Mouse (Mus musculus) neural tube, embryonic 14.5 days (tissue): ENCODE measurements around the gene Ccnd3. TPM values are rescaled to one million over a fixed set of nuclear protein-coding genes. Genes with fewer than 3 reads are reported as not detected.
"Not testable (repeated sequence)": the region's sequence is repeated elsewhere in the genome, so short reads cannot be mapped to it uniquely, and the experiment has no call there.

Experiments used
- ATAC-seq: fragments of 200-750 bp; cut with Nextera tagmentation; 2 replicates; pipeline ENCODE4 v1.8.0; 2017; ENCODE audit warnings: low read depth, mild to moderate bottlenecking, moderate TSS enrichment, moderate library complexity
- H3K27ac ChIP-seq: fragments of 300-500 bp; sonication (generic); 2 replicates; pipeline ENCODE4 v1.5.1; 2014; ENCODE audit warnings: low read depth, mild to moderate bottlenecking, control low read depth, low read length, moderate library complexity, mixed read lengths
- H3K27me3 ChIP-seq: fragments of 300-500 bp; sonication (generic); 2 replicates; pipeline ENCODE4 v1.6.1; 2014; ENCODE audit warnings: low read length; ENCODE audit not compliant: control insufficient read depth, insufficient read depth
- H3K36me3 ChIP-seq: fragments of 300-500 bp; sonication (generic); 2 replicates; pipeline ENCODE4 v1.6.1; 2014; ENCODE audit warnings: low read length, mixed read lengths; ENCODE audit not compliant: control insufficient read depth, insufficient read depth
- H3K4me1 ChIP-seq: fragments of 300-500 bp; sonication (generic); 2 replicates; pipeline ENCODE4 v1.6.1; 2014; ENCODE audit warnings: low read length; ENCODE audit not compliant: control insufficient read depth, insufficient read depth
- H3K4me2 ChIP-seq: fragments of 300-500 bp; sonication (generic); 2 replicates; pipeline ENCODE4 v1.6.1; 2014; ENCODE audit warnings: mild to moderate bottlenecking, low read depth, low read length, control low read depth
- H3K4me3 ChIP-seq: fragments of 300-500 bp; sonication (generic); 2 replicates; pipeline ENCODE4 v1.5.1; 2014; ENCODE audit warnings: low read depth, low read length, control low read depth, mixed read lengths
- H3K9ac ChIP-seq: fragments of 300-500 bp; sonication (generic); replicated peaks from 2 replicates; pipeline ENCODE4 v1.6.1; 2014; ENCODE audit warnings: low read depth, mild to moderate bottlenecking, control low read depth, low read length, mixed read lengths
- H3K9me3 ChIP-seq: fragments of 300-500 bp; sonication (generic); 2 replicates; pipeline ENCODE4 v1.6.1; 2016; ENCODE audit warnings: low read length; ENCODE audit not compliant: control insufficient read depth
- WGBS: fragments of 180-500 bp; shearing (Covaris S2); extraction: QIAGEN DNeasy Blood & Tissue Kit; methylation state at CpG from one replicate; pipeline ENCODE4 v1.1.7; 2014; 5-methylcytosine and 5-hydroxymethylcytosine counted together
- polyA plus RNA-seq: library from polyadenylated mRNA; unstranded; fragments of >200 nt; fragmentation: Nextera tagmentation; extraction: Ambion mirVana; gene quantifications from 2 replicates; pipeline ENCODE4 v1.2.1, GENCODE M21; 2014

Gene Ccnd3
- polyA plus RNA-seq, 1 experiment from 2014 or later: 49.1 TPM

- Histone ChIP-seq H3K4me2 (no peak overlapping the region), H3K9ac (no peak overlapping the region), H3K27ac (no peak overlapping the region), H3K36me3 (peaks cover 26% of the 10 kb centered on the region; the same call in 1 of the 2 replicates), H3K9me3 (no peaks in the 10 kb centered on the region), H3K27me3 (no peaks in the 10 kb centered on the region), H3K4me1 (peaks cover 12% of the 10 kb centered on the region), H3K4me3 (no peak overlapping the region)
- 96% methylated on average over 8 of the region's 8 CpGs for WGBS
- no peak for ATAC-seq
Observed at GRCm38 (mm10) chr17:47616119-47616518, 111.3 kb downstream of the Ccnd3 start.

- Histone ChIP-seq H3K4me2 (no peak overlapping the region), H3K9me3 (no peaks in the 10 kb centered on the region), H3K9ac (no peak overlapping the region), H3K36me3 (peaks cover 26% of the 10 kb centered on the region; the same call in 1 of the 2 replicates), H3K4me1 (peaks cover 12% of the 10 kb centered on the region), H3K27ac (no peak overlapping the region), H3K4me3 (no peak overlapping the region), H3K27me3 (no peaks in the 10 kb centered on the region)
- no peak for ATAC-seq
- WGBS: 95% methylated on average over 4 of the region's 4 CpGs
Observed at GRCm38 (mm10) chr17:47616652-47617051, 111.8 kb downstream of the Ccnd3 start.

GRCm38 (mm10) chr17:47617605-47618307 lies 112.9 kb downstream of the Ccnd3 start:
- peaks cover 34% of the 10 kb centered on the region for H3K36me3 ChIP-seq
- ATAC-seq: no peak
- no peaks in the 10 kb centered on the region for H3K27me3 ChIP-seq
- 0 out of 2 replicates have a peak, but pooled peaks cover 4% of the 10 kb centered on the region for H3K4me1 ChIP-seq
- no peak overlapping the region for H3K9ac ChIP-seq
- WGBS: 93% methylated on average over 9 of the region's 9 CpGs
- no peaks in the 10 kb centered on the region for H3K9me3 ChIP-seq
- no peak overlapping the region for H3K4me2 ChIP-seq
- no peak overlapping the region for H3K27ac ChIP-seq
- H3K4me3 ChIP-seq: no peak overlapping the region

GRCm38 (mm10) chr17:47618556-47619311 lies 113.9 kb downstream of the Ccnd3 start:
- Histone ChIP-seq H3K4me3 (no peak overlapping the region), H3K36me3 (peaks cover 43% of the 10 kb centered on the region), H3K9me3 (no peaks in the 10 kb centered on the region), H3K9ac (no peak overlapping the region), H3K27ac (no peak overlapping the region), H3K27me3 (no peaks in the 10 kb centered on the region), H3K4me1 (no peaks in the 10 kb centered on the region), H3K4me2 (no peak overlapping the region)
- WGBS: 90% methylated on average over 13 of the region's 13 CpGs
- no peak for ATAC-seq

- Histone ChIP-seq H3K9ac (no peak overlapping the region), H3K4me1 (no peaks in the 10 kb centered on the region), H3K4me3 (no peak overlapping the region), H3K27ac (no peak overlapping the region), H3K36me3 (peaks cover 32% of the 10 kb centered on the region), H3K27me3 (no peaks in the 10 kb centered on the region), H3K4me2 (no peak overlapping the region), H3K9me3 (no peaks in the 10 kb centered on the region)
- WGBS: 96% methylated on average over 14 of the region's 14 CpGs
- ATAC-seq: no peak
Observed at GRCm38 (mm10) chr17:47622912-47623554, 118.2 kb downstream of the Ccnd3 start.

- H3K4me1 ChIP-seq, H3K4me2 ChIP-seq, H3K27me3 ChIP-seq, H3K4me3 ChIP-seq, H3K9ac ChIP-seq, H3K9me3 ChIP-seq, H3K27ac ChIP-seq, ATAC-seq: not testable (repeated sequence)
- H3K36me3 ChIP-seq: peaks cover 24% of the 10 kb centered on the region
- 95% methylated on average over 5 of the region's 5 CpGs for WGBS
Observed at GRCm38 (mm10) chr17:47624572-47624971, 119.7 kb downstream of the Ccnd3 start.

GRCm38 (mm10) chr17:47625088-47625487 lies 120.2 kb downstream of the Ccnd3 start:
- H3K9ac ChIP-seq: no peak overlapping the region
- H3K4me2 ChIP-seq: no peak overlapping the region
- 89% methylated on average over 2 of the region's 2 CpGs for WGBS
- no peak overlapping the region for H3K4me3 ChIP-seq
- no peak overlapping the region for H3K27ac ChIP-seq
- ATAC-seq: no peak
- H3K36me3 ChIP-seq: peaks cover 23% of the 10 kb centered on the region
- no peaks in the 10 kb centered on the region for H3K9me3 ChIP-seq
- no peaks in the 10 kb centered on the region for H3K27me3 ChIP-seq
- H3K4me1 ChIP-seq: no peaks in the 10 kb centered on the region

GRCm38 (mm10) chr17:47626031-47626430 lies 121.2 kb downstream of the Ccnd3 start:
- H3K27me3 ChIP-seq: no peaks in the 10 kb centered on the region
- peaks cover 6% of the 10 kb centered on the region for H3K4me1 ChIP-seq
- no peak overlapping the region for H3K4me2 ChIP-seq
- H3K27ac ChIP-seq: no peak overlapping the region
- 91% methylated on average over 5 of the region's 5 CpGs for WGBS
- no peaks in the 10 kb centered on the region for H3K9me3 ChIP-seq
- no peak for ATAC-seq
- peaks cover 23% of the 10 kb centered on the region for H3K36me3 ChIP-seq
- no peak overlapping the region for H3K4me3 ChIP-seq
- H3K9ac ChIP-seq: no peak overlapping the region

- 86% methylated on average over 2 of the region's 2 CpGs for WGBS
- H3K4me3 ChIP-seq: no peak overlapping the region
- no peak overlapping the region for H3K27ac ChIP-seq
- peaks cover 19% of the 10 kb centered on the region for H3K4me1 ChIP-seq
- ATAC-seq: no peak
- H3K4me2 ChIP-seq: no peak overlapping the region; the same call in 1 of the 2 replicates
- peaks cover 15% of the 10 kb centered on the region for H3K36me3 ChIP-seq
- H3K27me3 ChIP-seq: no peaks in the 10 kb centered on the region
- H3K9ac ChIP-seq: no peak overlapping the region
- no peaks in the 10 kb centered on the region for H3K9me3 ChIP-seq
Observed at GRCm38 (mm10) chr17:47627791-47628190, 122.9 kb downstream of the Ccnd3 start.
